Mouse (Mus musculus) heart, postnatal 25 days (tissue): ENCODE measurements around the gene Sez6l2. TPM values are rescaled to one million over a fixed set of nuclear protein-coding genes. Genes with fewer than 3 reads are reported as not detected.
A peak's percentile ranks its signal among the peaks of the same experiment; 100 is the strongest.

Experiments
- DNase-seq: peaks from one replicate; pipeline ENCODE4 v3.0.0; 2022; ENCODE audit warnings: low spot score
- intact Hi-C: fragments of 180-260 bp; cut with DNase I; formaldehyde crosslinking; loops from one replicate; pipeline ENCODE4 v1.15.1; 2025
- total RNA-seq, 2 experiments: library from RNA; stranded (reverse); gene quantifications; 2 replicates each; pipeline ENCODE4 v1.2.3; 2021

Sez6l2 gene
- total RNA-seq, 2 experiments from 2014 or later, result 8.3 to 11.4 TPM

GRCm38 (mm10) chr7:126996449-126996848 is 46.1 kb downstream of the Sez6l2 start:
- DNase-seq, result no peak
- intact Hi-C loops, result no loop called here

GRCm38 (mm10) chr7:126999568-126999967 is 49.2 kb downstream of the Sez6l2 start:
- intact Hi-C loops, result no loop called here
- no peak for DNase-seq

GRCm38 (mm10) chr7:127003620-127004019 is 53.3 kb downstream of the Sez6l2 start:
- intact Hi-C loops, result no loop called here

GRCm38 (mm10) chr7:127004122-127004875 is 53.9 kb downstream of the Sez6l2 start:
- no peak for DNase-seq
- intact Hi-C loops, result no loop called here

More at GRCm38 (mm10) chr7:127003620-127004019, 53.3 kb downstream of the Sez6l2 start:
- DNase-seq, result no peak

GRCm38 (mm10) chr7:127007313-127008024 is 57.1 kb downstream of the Sez6l2 start:
- intact Hi-C loops, result loop anchor here (5.0 kb wide), 1 partner anchor 95 kb away; no protein-coding TSS in a partner anchor
- DNase-seq, result no peak

GRCm38 (mm10) chr7:127008239-127009019 is 58.1 kb downstream of the Sez6l2 start:
- intact Hi-C loops, result loop anchor here (5.0 kb wide), 1 partner anchor 94 kb away; no protein-coding TSS in a partner anchor

GRCm38 (mm10) chr7:127009307-127010085 is 59.1 kb downstream of the Sez6l2 start:
- DNase-seq, result no peak
- intact Hi-C loops, result loop anchor here (5.0 kb wide), 1 partner anchor 93 kb away; no protein-coding TSS in a partner anchor

More at GRCm38 (mm10) chr7:127008239-127009019, 58.1 kb downstream of the Sez6l2 start:
- peak; percentile 84 for DNase-seq

- intact Hi-C loops, result no loop called here
- DNase-seq, result no peak
These were observed 60.7 kb downstream of the Sez6l2 start for GRCm38 (mm10) chr7:127011051-127011450.

GRCm38 (mm10) chr7:127011717-127012116 is 61.4 kb downstream of the Sez6l2 start:
- intact Hi-C loops, result no loop called here
- no peak for DNase-seq

GRCm38 (mm10) chr7:127012374-127012773 is 62.0 kb downstream of the Sez6l2 start:
- intact Hi-C loops, result no loop called here
- no peak for DNase-seq

GRCm38 (mm10) chr7:127012845-127013244 is 62.5 kb downstream of the Sez6l2 start:
- intact Hi-C loops, result no loop called here
- DNase-seq, result no peak

GRCm38 (mm10) chr7:127013385-127013784 is 63.0 kb downstream of the Sez6l2 start:
- no peak for DNase-seq
- intact Hi-C loops, result no loop called here

GRCm38 (mm10) chr7:127014320-127014719 is 64.0 kb downstream of the Sez6l2 start, which contains the start of gene Mvp:
TSS of gene Mvp (minus strand) at chr7:127014621.
- intact Hi-C loops, result loop anchor here (2.0 kb wide), 1 partner anchor 38 kb away; the partner anchor contains the start of gene Cdiptos
- peak; percentile 60 for DNase-seq

- intact Hi-C loops, result loop anchor here (2.0 kb wide), 1 partner anchor 38 kb away; the partner anchor contains the start of gene Cdiptos
- DNase-seq, result no peak
These were observed 64.6 kb downstream of the Sez6l2 start for GRCm38 (mm10) chr7:127014993-127015392.

GRCm38 (mm10) chr7:127016081-127016480 is 65.7 kb downstream of the Sez6l2 start:
- DNase-seq, result no peak
- intact Hi-C loops, result no loop called here

- intact Hi-C loops, result no loop called here
- DNase-seq, result no peak
These were observed 65.9 kb downstream of the Sez6l2 start, which contains the start of gene Pagr1b for GRCm38 (mm10) chr7:127016481-127016485. TSS of gene Pagr1b (minus strand) at chr7:127016484.

GRCm38 (mm10) chr7:127016486-127016938 is 66.1 kb downstream of the Sez6l2 start:
- DNase-seq, result no peak
- intact Hi-C loops, result no loop called here

- peak; percentile 94 for DNase-seq
- intact Hi-C loops, result no loop called here
These were observed 66.9 kb downstream of the Sez6l2 start, which contains the start of gene Pagr1a for GRCm38 (mm10) chr7:127016971-127017949. TSS of gene Pagr1a (minus strand) at chr7:127017352.

GRCm38 (mm10) chr7:127017950-127018345 is 67.6 kb downstream of the Sez6l2 start:
- no peak for DNase-seq

More at GRCm38 (mm10) chr7:127017950-127018345, 67.6 kb downstream of the Sez6l2 start:
- intact Hi-C loops, result no loop called here
